Mouse (Mus musculus) G1E-ER4 (cell line): ENCODE results near the gene Rassf9. TPM values are rescaled to one million over a fixed set of nuclear protein-coding genes. Genes with fewer than 3 reads are reported as not detected.

Source experiments
- GATA1 ChIP-seq: IDR thresholded peaks from one replicate; pipeline ENCODE4 v1.8.0; 2012; ENCODE audit warnings: low read length, inconsistent platforms
- polyA plus RNA-seq: library from polyadenylated mRNA; stranded (reverse); fragments of >175 nt; gene quantifications from 2 replicates; pipeline ENCODE4 v1.2.3, GENCODE M21; 2012

Gene Rassf9
- polyA plus RNA-seq = not detected in 2 replicates

- no peak for TF ChIP-seq GATA1
These were observed at the start of gene Rassf9 for GRCm38 (mm10) chr10:102511807-102512461. Rassf9 (plus strand) TSS chr10:102512222.

- TF ChIP-seq GATA1 = no peak
These were observed 42.6 kb upstream of the Rassf9 start for GRCm38 (mm10) chr10:102469412-102469811.

GRCm38 (mm10) chr10:102490386-102490785, 21.6 kb upstream of the Rassf9 start, which contains the start of gene Nts:
Nts (minus strand) TSS chr10:102490486.
- no peak for TF ChIP-seq GATA1

- no peak for TF ChIP-seq GATA1
These were observed 20.2 kb upstream of the Rassf9 start for GRCm38 (mm10) chr10:102491792-102492191.

GRCm38 (mm10) chr10:102498754-102499153, 13.3 kb upstream of the Rassf9 start:
- TF ChIP-seq GATA1 = no peak

GRCm38 (mm10) chr10:102507386-102507785, 4.6 kb upstream of the Rassf9 start:
- TF ChIP-seq GATA1 = no peak

GRCm38 (mm10) chr10:102511461-102511806, 588 bp upstream of the Rassf9 start:
- no peak for TF ChIP-seq GATA1

- no peak for TF ChIP-seq GATA1
These were observed 2.1 kb downstream of the Rassf9 start for GRCm38 (mm10) chr10:102514159-102514558.

- no peak for TF ChIP-seq GATA1
These were observed 15.9 kb downstream of the Rassf9 start for GRCm38 (mm10) chr10:102527901-102528300.

- TF ChIP-seq GATA1 = no peak
These were observed 41.9 kb downstream of the Rassf9 start for GRCm38 (mm10) chr10:102553941-102554340.

GRCm38 (mm10) chr10:102562488-102562887, 50.5 kb downstream of the Rassf9 start:
- no peak for TF ChIP-seq GATA1

GRCm38 (mm10) chr10:102577970-102578369, 65.9 kb downstream of the Rassf9 start:
- TF ChIP-seq GATA1 = no peak

- TF ChIP-seq GATA1 = no peak
These were observed 82.3 kb downstream of the Rassf9 start for GRCm38 (mm10) chr10:102594306-102594705.

Other genes with a start within 250 kb of the Rassf9 start
- not detected in 2 replicates for gene Nts, start 21.7 kb upstream of the Rassf9 start, polyA plus RNA-seq